Mouse (Mus musculus): ENCODE results near the gene Brpf1. TPM values are rescaled to one million over a fixed set of nuclear protein-coding genes. Genes with fewer than 3 reads are reported as not detected.

Gene Brpf1
- polyA plus RNA-seq, 1 experiment from 2014 or later, result 19.1 TPM

GRCm38 (mm10) chr6:113364518-113365135, 57.7 kb downstream of the Brpf1 start:
- no peak for ATAC-seq (ENCODE audit: insufficient number of reproducible peaks, insufficient read depth, low FRiP score, low TSS enrichment, low read depth)
- H3K36me3 ChIP-seq, result peaks cover 25% of the 10 kb centered on the region
- 73% methylated on average over 8 of the region's 8 CpGs for WGBS
- no peak overlapping the region for H3K9ac ChIP-seq
- no peaks in the 10 kb centered on the region for H3K4me1 ChIP-seq
- H3K27ac ChIP-seq, result no peak overlapping the region
- no peak overlapping the region for H3K4me2 ChIP-seq
- no peak overlapping the region for H3K4me3 ChIP-seq
- no peaks in the 10 kb centered on the region for H3K9me3 ChIP-seq
- H3K27me3 ChIP-seq, result no peaks in the 10 kb centered on the region

GRCm38 (mm10) chr6:113366639-113367038, 59.7 kb downstream of the Brpf1 start:
- Histone ChIP-seq H3K4me3 (no peak overlapping the region), H3K27ac (no peak overlapping the region), H3K27me3 (no peaks in the 10 kb centered on the region), H3K36me3 (peaks cover 46% of the 10 kb centered on the region), H3K4me1 (no peaks in the 10 kb centered on the region), H3K9ac (no peak overlapping the region), H3K9me3 (no peaks in the 10 kb centered on the region), H3K4me2 (no peak overlapping the region)
- ATAC-seq (ENCODE audit: insufficient number of reproducible peaks, insufficient read depth, low FRiP score, low TSS enrichment, low read depth), result no peak
- 84% methylated on average over 6 of the region's 6 CpGs for WGBS

- H3K27me3 ChIP-seq, result no peaks in the 10 kb centered on the region
- no peak for ATAC-seq (ENCODE audit: insufficient number of reproducible peaks, insufficient read depth, low FRiP score, low TSS enrichment, low read depth)
- no peak overlapping the region for H3K9ac ChIP-seq
- peaks cover 55% of the 10 kb centered on the region for H3K36me3 ChIP-seq
- no peak overlapping the region for H3K27ac ChIP-seq
- no peaks in the 10 kb centered on the region for H3K9me3 ChIP-seq
- H3K4me2 ChIP-seq, result no peak overlapping the region
- no peaks in the 10 kb centered on the region for H3K4me1 ChIP-seq
- 92% methylated on average over 1 of the region's 1 CpGs for WGBS
- no peak overlapping the region for H3K4me3 ChIP-seq
Observed at GRCm38 (mm10) chr6:113367574-113367973, 60.6 kb downstream of the Brpf1 start.

- 67% methylated on average over 7 of the region's 7 CpGs for WGBS
- H3K27ac ChIP-seq, result peak overlapping the region; percentile 23; the same call in 1 of the 2 replicates
- no peaks in the 10 kb centered on the region for H3K4me1 ChIP-seq
- no peak overlapping the region for H3K9ac ChIP-seq
- H3K9me3 ChIP-seq, result no peaks in the 10 kb centered on the region
- no peak for ATAC-seq (ENCODE audit: insufficient number of reproducible peaks, insufficient read depth, low FRiP score, low TSS enrichment, low read depth)
- H3K36me3 ChIP-seq, result peaks cover 60% of the 10 kb centered on the region
- H3K27me3 ChIP-seq, result no peaks in the 10 kb centered on the region
- no peak overlapping the region for H3K4me3 ChIP-seq
- no peak overlapping the region for H3K4me2 ChIP-seq
Observed at GRCm38 (mm10) chr6:113368124-113368523, 61.2 kb downstream of the Brpf1 start.

GRCm38 (mm10) chr6:113368577-113368976, 61.6 kb downstream of the Brpf1 start:
- Histone ChIP-seq H3K9ac (no peak overlapping the region), H3K27me3 (no peaks in the 10 kb centered on the region), H3K36me3 (peaks cover 64% of the 10 kb centered on the region), H3K4me1 (no peaks in the 10 kb centered on the region), H3K27ac (no peak overlapping the region), H3K9me3 (no peaks in the 10 kb centered on the region), H3K4me2 (no peak overlapping the region), H3K4me3 (no peak overlapping the region)
- ATAC-seq (ENCODE audit: insufficient number of reproducible peaks, insufficient read depth, low FRiP score, low TSS enrichment, low read depth), result no peak
- 73% methylated on average over 5 of the region's 5 CpGs for WGBS

- H3K4me2 ChIP-seq, result no peak overlapping the region
- H3K4me1 ChIP-seq, result no peaks in the 10 kb centered on the region
- H3K27ac ChIP-seq, result no peak overlapping the region
- no peaks in the 10 kb centered on the region for H3K27me3 ChIP-seq
- H3K36me3 ChIP-seq, result peaks cover 81% of the 10 kb centered on the region
- ATAC-seq (ENCODE audit: insufficient number of reproducible peaks, insufficient read depth, low FRiP score, low TSS enrichment, low read depth), result no peak
- H3K9ac ChIP-seq, result no peak overlapping the region
- no peak overlapping the region for H3K4me3 ChIP-seq
- no peaks in the 10 kb centered on the region for H3K9me3 ChIP-seq
- WGBS, result 92% methylated on average over 20 of the region's 20 CpGs
Observed at GRCm38 (mm10) chr6:113370194-113370929, 63.4 kb downstream of the Brpf1 start.

GRCm38 (mm10) chr6:113373491-113373890, 66.6 kb downstream of the Brpf1 start:
- H3K27ac ChIP-seq, result no peak overlapping the region
- H3K36me3 ChIP-seq, result peaks cover 72% of the 10 kb centered on the region
- H3K4me1 ChIP-seq, result peaks cover 9% of the 10 kb centered on the region; the same call in 1 of the 2 replicates
- H3K9ac ChIP-seq, result no peak overlapping the region
- H3K27me3 ChIP-seq, result no peaks in the 10 kb centered on the region
- no peak for ATAC-seq (ENCODE audit: insufficient number of reproducible peaks, insufficient read depth, low FRiP score, low TSS enrichment, low read depth)
- no peak overlapping the region for H3K4me3 ChIP-seq
- no peak overlapping the region for H3K4me2 ChIP-seq
- 90% methylated on average over 4 of the region's 4 CpGs for WGBS
- H3K9me3 ChIP-seq, result no peaks in the 10 kb centered on the region

Other genes starting within 250 kb of the Brpf1 start
- gene Setd5, start 229.8 kb upstream of the Brpf1 start, polyA plus RNA-seq (2015; fragmentation: Nextera tagmentation; extraction: Ambion mirVana), result 84.0 and 91.0 TPM in 2 replicates
- gene Lhfpl4, start 111.8 kb upstream of the Brpf1 start, polyA plus RNA-seq (2015; fragmentation: Nextera tagmentation; extraction: Ambion mirVana), result 1.8 and 2.5 TPM in 2 replicates
- gene Mtmr14, start 69.3 kb upstream of the Brpf1 start, polyA plus RNA-seq (2015; fragmentation: Nextera tagmentation; extraction: Ambion mirVana), result 31.6 and 37.2 TPM in 2 replicates
- gene Cpne9, start 24.8 kb upstream of the Brpf1 start, polyA plus RNA-seq (2015; fragmentation: Nextera tagmentation; extraction: Ambion mirVana), result 0.06 and 0.37 TPM in 2 replicates
- gene Ogg1, start 19.8 kb downstream of the Brpf1 start, polyA plus RNA-seq (2015; fragmentation: Nextera tagmentation; extraction: Ambion mirVana), result 13.6 and 13.9 TPM in 2 replicates
- 95.2 and 97.8 TPM in 2 replicates for gene Camk1, start 36.8 kb downstream of the Brpf1 start, polyA plus RNA-seq (2015; fragmentation: Nextera tagmentation; extraction: Ambion mirVana)
- gene Tada3, start 70.7 kb downstream of the Brpf1 start, polyA plus RNA-seq (2015; fragmentation: Nextera tagmentation; extraction: Ambion mirVana), result 47.5 and 51.9 TPM in 2 replicates
- gene Arpc4, start 71.0 kb downstream of the Brpf1 start, polyA plus RNA-seq (2015; fragmentation: Nextera tagmentation; extraction: Ambion mirVana), result 357 and 384 TPM in 2 replicates
- 4.3 and 5.3 TPM in 2 replicates for gene Ttll3, start 82.1 kb downstream of the Brpf1 start, polyA plus RNA-seq (2015; fragmentation: Nextera tagmentation; extraction: Ambion mirVana)
- gene Rpusd3, start 112.2 kb downstream of the Brpf1 start, polyA plus RNA-seq (2015; fragmentation: Nextera tagmentation; extraction: Ambion mirVana), result 25.3 and 32.1 TPM in 2 replicates
- gene Cidec, start 128.6 kb downstream of the Brpf1 start, polyA plus RNA-seq (2015; fragmentation: Nextera tagmentation; extraction: Ambion mirVana), result not detected in 2 replicates
- 82.7 and 93.2 TPM in 2 replicates for gene Jagn1, start 135.4 kb downstream of the Brpf1 start, polyA plus RNA-seq (2015; fragmentation: Nextera tagmentation; extraction: Ambion mirVana)
- gene Il17re, start 151.3 kb downstream of the Brpf1 start, polyA plus RNA-seq (2015; fragmentation: Nextera tagmentation; extraction: Ambion mirVana), result 9.1 and 9.2 TPM in 2 replicates
- 7.0 and 7.9 TPM in 2 replicates for gene Il17rc, start 164.3 kb downstream of the Brpf1 start, polyA plus RNA-seq (2015; fragmentation: Nextera tagmentation; extraction: Ambion mirVana)
- gene Creld1, start 176.2 kb downstream of the Brpf1 start, polyA plus RNA-seq (2015; fragmentation: Nextera tagmentation; extraction: Ambion mirVana), result 13.9 and 14.6 TPM in 2 replicates
- 2.3 and 2.6 TPM in 2 replicates for gene Prrt3, start 194.8 kb downstream of the Brpf1 start, polyA plus RNA-seq (2015; fragmentation: Nextera tagmentation; extraction: Ambion mirVana)
- gene Emc3, start 224.5 kb downstream of the Brpf1 start, polyA plus RNA-seq (2015; fragmentation: Nextera tagmentation; extraction: Ambion mirVana), result 95.2 and 96.1 TPM in 2 replicates
- 13.6 and 14.4 TPM in 2 replicates for gene Fancd2, start 224.5 kb downstream of the Brpf1 start, polyA plus RNA-seq (2015; fragmentation: Nextera tagmentation; extraction: Ambion mirVana)